Mouse (Mus musculus): Measurements from ENCODE around the gene Krtap1-4. TPM values are rescaled to one million over a fixed set of nuclear protein-coding genes. Genes with fewer than 3 reads are reported as not detected.
"Not testable (repeated sequence)": the region's sequence is repeated elsewhere in the genome, so short reads cannot be mapped to it uniquely, and the experiment has no call there.

Krtap1-4 gene
- polyA plus RNA-seq (2011; ENCODE audit: insufficient read depth, insufficient read length, low read depth, missing spikeins): not detected in 2 replicates

GRCm38 (mm10) chr11:99583245-99583704 lies at the start of gene Krtap1-4:
Gene Krtap1-4, minus strand, starts transcription at chr11:99583654.
- Histone ChIP-seq H3K27me3 (ENCODE audit: control insufficient read depth, insufficient read depth, low read length, poor library complexity, severe bottlenecking) (no peaks in the 10 kb centered on the region), H3K4me1 (ENCODE audit: control insufficient read depth, insufficient read depth, low read length) (no peaks in the 10 kb centered on the region), H3K9me3 (replicated peaks; ENCODE audit: control insufficient read depth, insufficient read depth, low read length, poor library complexity, severe bottlenecking) (no peaks in the 10 kb centered on the region), H3K36me3 (ENCODE audit: control insufficient read depth, insufficient read depth, low read length, poor library complexity, severe bottlenecking) (no peaks in the 10 kb centered on the region), H3K9ac (ENCODE audit: low read depth, poor library complexity, severe bottlenecking) (no peak within 1 kb of the TSS), H3K4me3 (ENCODE audit: low read depth, low read length) (no peak within 1 kb of the TSS), H3K27ac (ENCODE audit: insufficient read depth, low read length) (no peak within 1 kb of the TSS)
- no peak for TF ChIP-seq EP300 (IDR thresholded peaks at IDR 0.05; ENCODE audit: insufficient read depth, low read depth, low read length)
- TF ChIP-seq POLR2A (IDR thresholded peaks at IDR 0.05; ENCODE audit: insufficient read depth, low read length): no peak
- no peak for TF ChIP-seq CTCF (IDR thresholded peaks at IDR 0.05; ENCODE audit: low read depth, low read length)

GRCm38 (mm10) chr11:99630890-99631289 lies 47.4 kb upstream of the Krtap1-4 start:
- no peak overlapping the region for H3K27ac ChIP-seq (ENCODE audit: insufficient read depth, low read length)
- H3K9ac ChIP-seq (ENCODE audit: low read depth, poor library complexity, severe bottlenecking): no peak overlapping the region
- no peaks in the 10 kb centered on the region for H3K27me3 ChIP-seq (ENCODE audit: control insufficient read depth, insufficient read depth, low read length, poor library complexity, severe bottlenecking)
- H3K4me1 ChIP-seq (ENCODE audit: control insufficient read depth, insufficient read depth, low read length): no peaks in the 10 kb centered on the region
- no peak for TF ChIP-seq EP300 (IDR thresholded peaks at IDR 0.05; ENCODE audit: insufficient read depth, low read depth, low read length)
- no peak for TF ChIP-seq CTCF (IDR thresholded peaks at IDR 0.05; ENCODE audit: low read depth, low read length)
- no peak for TF ChIP-seq POLR2A (IDR thresholded peaks at IDR 0.05; ENCODE audit: insufficient read depth, low read length)
- no peaks in the 10 kb centered on the region for H3K36me3 ChIP-seq (ENCODE audit: control insufficient read depth, insufficient read depth, low read length, poor library complexity, severe bottlenecking)
- no peak overlapping the region for H3K4me3 ChIP-seq (ENCODE audit: low read depth, low read length)
- H3K9me3 ChIP-seq (replicated peaks; ENCODE audit: control insufficient read depth, insufficient read depth, low read length, poor library complexity, severe bottlenecking): no peaks in the 10 kb centered on the region

GRCm38 (mm10) chr11:99628138-99628537 lies 44.7 kb upstream of the Krtap1-4 start, which contains the start of gene Krtap4-1:
Gene Krtap4-1, minus strand, starts transcription at chr11:99628238.
- no peaks in the 10 kb centered on the region for H3K4me1 ChIP-seq (ENCODE audit: control insufficient read depth, insufficient read depth, low read length)
- no peak within 1 kb of the TSS for H3K9ac ChIP-seq (ENCODE audit: low read depth, poor library complexity, severe bottlenecking)
- no peaks in the 10 kb centered on the region; the same call in 1 of the 2 replicates for H3K27me3 ChIP-seq (ENCODE audit: control insufficient read depth, insufficient read depth, low read length, poor library complexity, severe bottlenecking)
- TF ChIP-seq CTCF (IDR thresholded peaks at IDR 0.05; ENCODE audit: low read depth, low read length) (no peak), POLR2A (IDR thresholded peaks at IDR 0.05; ENCODE audit: insufficient read depth, low read length) (no peak), EP300 (IDR thresholded peaks at IDR 0.05; ENCODE audit: insufficient read depth, low read depth, low read length) (no peak)
- no peak within 1 kb of the TSS for H3K27ac ChIP-seq (ENCODE audit: insufficient read depth, low read length)
- no peak within 1 kb of the TSS for H3K4me3 ChIP-seq (ENCODE audit: low read depth, low read length)
- H3K9me3 ChIP-seq (replicated peaks; ENCODE audit: control insufficient read depth, insufficient read depth, low read length, poor library complexity, severe bottlenecking): no peaks in the 10 kb centered on the region
- no peaks in the 10 kb centered on the region for H3K36me3 ChIP-seq (ENCODE audit: control insufficient read depth, insufficient read depth, low read length, poor library complexity, severe bottlenecking)

GRCm38 (mm10) chr11:99620335-99620734 lies 36.9 kb upstream of the Krtap1-4 start, which contains the start of gene Gm11562:
Gene Gm11562, minus strand, starts transcription at chr11:99620435.
- Histone ChIP-seq H3K9me3 (replicated peaks; ENCODE audit: control insufficient read depth, insufficient read depth, low read length, poor library complexity, severe bottlenecking) (no peaks in the 10 kb centered on the region), H3K4me1 (ENCODE audit: control insufficient read depth, insufficient read depth, low read length) (no peaks in the 10 kb centered on the region), H3K27me3 (ENCODE audit: control insufficient read depth, insufficient read depth, low read length, poor library complexity, severe bottlenecking) (no peaks in the 10 kb centered on the region; the same call in 1 of the 2 replicates), H3K4me3 (ENCODE audit: low read depth, low read length) (no peak within 1 kb of the TSS), H3K9ac (ENCODE audit: low read depth, poor library complexity, severe bottlenecking) (no peak within 1 kb of the TSS), H3K27ac (ENCODE audit: insufficient read depth, low read length) (no peak within 1 kb of the TSS), H3K36me3 (ENCODE audit: control insufficient read depth, insufficient read depth, low read length, poor library complexity, severe bottlenecking) (no peaks in the 10 kb centered on the region)
- TF ChIP-seq EP300 (IDR thresholded peaks at IDR 0.05; ENCODE audit: insufficient read depth, low read depth, low read length): no peak
- TF ChIP-seq POLR2A (IDR thresholded peaks at IDR 0.05; ENCODE audit: insufficient read depth, low read length): no peak
- TF ChIP-seq CTCF (IDR thresholded peaks at IDR 0.05; ENCODE audit: low read depth, low read length): no peak

GRCm38 (mm10) chr11:99614796-99615363 lies 31.4 kb upstream of the Krtap1-4 start, which contains the start of gene Krtap2-4:
Gene Krtap2-4, minus strand, starts transcription at chr11:99614846.
- TF ChIP-seq POLR2A (IDR thresholded peaks at IDR 0.05; ENCODE audit: insufficient read depth, low read length) (no peak), CTCF (IDR thresholded peaks at IDR 0.05; ENCODE audit: low read depth, low read length) (no peak), EP300 (IDR thresholded peaks at IDR 0.05; ENCODE audit: insufficient read depth, low read depth, low read length) (no peak)
- Histone ChIP-seq H3K36me3 (ENCODE audit: control insufficient read depth, insufficient read depth, low read length, poor library complexity, severe bottlenecking) (no peaks in the 10 kb centered on the region), H3K27ac (ENCODE audit: insufficient read depth, low read length) (no peak within 1 kb of the TSS), H3K4me1 (ENCODE audit: control insufficient read depth, insufficient read depth, low read length) (no peaks in the 10 kb centered on the region), H3K9me3 (replicated peaks; ENCODE audit: control insufficient read depth, insufficient read depth, low read length, poor library complexity, severe bottlenecking) (no peaks in the 10 kb centered on the region), H3K4me3 (ENCODE audit: low read depth, low read length) (no peak within 1 kb of the TSS), H3K27me3 (ENCODE audit: control insufficient read depth, insufficient read depth, low read length, poor library complexity, severe bottlenecking) (no peaks in the 10 kb centered on the region), H3K9ac (ENCODE audit: low read depth, poor library complexity, severe bottlenecking) (no peak within 1 kb of the TSS)

GRCm38 (mm10) chr11:99610089-99610488 lies 26.6 kb upstream of the Krtap1-4 start, which contains the start of gene Gm11937:
Gene Gm11937, minus strand, starts transcription at chr11:99610189.
- not testable (repeated sequence) for H3K4me1 ChIP-seq (ENCODE audit: control insufficient read depth, insufficient read depth, low read length); H3K4me3 ChIP-seq (ENCODE audit: low read depth, low read length); H3K9ac ChIP-seq (ENCODE audit: low read depth, poor library complexity, severe bottlenecking); H3K27me3 ChIP-seq (ENCODE audit: control insufficient read depth, insufficient read depth, low read length, poor library complexity, severe bottlenecking); H3K9me3 ChIP-seq (replicated peaks; ENCODE audit: control insufficient read depth, insufficient read depth, low read length, poor library complexity, severe bottlenecking); H3K27ac ChIP-seq (ENCODE audit: insufficient read depth, low read length); H3K36me3 ChIP-seq (ENCODE audit: control insufficient read depth, insufficient read depth, low read length, poor library complexity, severe bottlenecking)
